In genomic region chr11:52354644-52355043, GRCm38 (mm10) we compare ENCODE assay signal across 19 mouse cellular contexts. TPM values are rescaled to one million over a fixed set of nuclear protein-coding genes. Genes with fewer than 3 reads are reported as not detected.
DNase-seq lines count a peak whose midpoint lies in the region; ATAC-seq and TF ChIP-seq lines count a peak whose summit lies in the region.
"Had no signal": no experiment of that assay in that cellular context is flagged by ENCODE, and none has a peak within 500 bp of the region (broad histone marks: within the 10 kb centered on the region; RNA-seq: fewer than 3 reads in every experiment).

No protein-coding gene starts in this region.

- ATAC-seq in liver, embryonic 14.5 days (ENCODE audit: insufficient read depth), result no peak
- ATAC-seq in liver, embryonic 12.5 days, result no peak
- ATAC-seq in kidney, embryonic 14.5 days (ENCODE audit: low FRiP score, low TSS enrichment), result no peak
- ATAC-seq: forebrain, embryonic 16.5 days had no signal

- H3K4me2 ChIP-seq in liver, embryonic 14.5 days (ENCODE audit: low read depth), result no peak overlapping the region
- no peak overlapping the region for H3K4me2 ChIP-seq in liver, embryonic 12.5 days
- no peak overlapping the region for H3K4me2 ChIP-seq in kidney, embryonic 14.5 days (replicated peaks; ENCODE audit: low read depth, low read length)
- H3K4me2 ChIP-seq: embryonic facial prominence, embryonic 13.5 days; forebrain, embryonic 12.5 days; heart, embryonic 12.5 days; hindbrain, embryonic 15.5 days had no signal

- H3K4me1 ChIP-seq in liver, embryonic 14.5 days (replicated peaks; ENCODE audit: control insufficient read depth in 2 of 2, insufficient read depth in 2 of 2, low read length in 1 of 2), result peaks cover 18 to 22% of the 10 kb centered on the region in 2 experiments
- peaks cover 35% of the 10 kb centered on the region for H3K4me1 ChIP-seq in liver, embryonic 12.5 days
- H3K4me1 ChIP-seq in E14TG2a.4 (replicated peaks; ENCODE audit: low read depth, low read length) (peaks cover 30% of the 10 kb centered on the region), MEL (ENCODE audit: control insufficient read depth in 1 of 2, insufficient read depth in 2 of 2, low read length in 2 of 2) (peaks cover 0 to 14% of the 10 kb centered on the region in 2 experiments; a peak in 2 of 4 replicates)
- 0 out of 2 replicates have a peak, but pooled peaks cover 5% of the 10 kb centered on the region for H3K4me1 ChIP-seq in kidney, embryonic 14.5 days (ENCODE audit: control insufficient read depth, insufficient read depth, low read length)

- H3K79me2 ChIP-seq in MEL (ENCODE audit: control insufficient read depth, insufficient read depth, low read length, poor library complexity) (no peaks in the 10 kb centered on the region), macrophage (ENCODE audit: inconsistent target) (no peaks in the 10 kb centered on the region)

- H3K4me3 ChIP-seq in liver, embryonic 14.5 days (ENCODE audit: insufficient read depth in 1 of 2, low read depth in 2 of 2, low read length in 2 of 2), result no peak overlapping the region
- H3K4me3 ChIP-seq in liver, embryonic 12.5 days, result no peak overlapping the region
- no peak overlapping the region for H3K4me3 ChIP-seq in E14TG2a.4 (replicated peaks; ENCODE audit: low read length)
- H3K4me3 ChIP-seq in MEL (ENCODE audit: control insufficient read depth in 1 of 2, insufficient read depth in 1 of 2, low read depth in 2 of 2, low read length in 2 of 2), result no peak overlapping the region
- no peak overlapping the region for H3K4me3 ChIP-seq in macrophage (ENCODE audit: inconsistent target)
- H3K4me3 ChIP-seq in kidney, embryonic 14.5 days (ENCODE audit: low read length), result no peak overlapping the region
- H3K4me3 ChIP-seq: embryonic facial prominence, embryonic 13.5 days; forebrain, embryonic 12.5 days; heart, embryonic 12.5 days; hindbrain, embryonic 15.5 days had no signal

- no peak for TF ChIP-seq POLR2A in MEL (IDR thresholded peaks at IDR 0.05; ENCODE audit: control insufficient read depth in 1 of 2, insufficient read depth in 1 of 2, low read depth in 1 of 2, low read length in 2 of 2, poor library complexity in 1 of 2)

- peak; percentile 24; the same call in 1 of the 2 replicates for TF ChIP-seq CTCF in liver, embryonic 14.5 days (IDR thresholded peaks at IDR 0.05; ENCODE audit: low read depth)
- TF ChIP-seq CTCF in E14TG2a.4 (conservative IDR thresholded peaks at IDR 0.05; ENCODE audit: low read length), result peak; percentile 27
- TF ChIP-seq CTCF in MEL (IDR thresholded peaks at IDR 0.05 in 2 of 3, conservative IDR thresholded peaks at IDR 0.05 in 1 of 3; ENCODE audit: control insufficient read depth in 1 of 3, insufficient read depth in 1 of 3, low read depth in 2 of 3, low read length in 3 of 3, poor library complexity in 1 of 3, severe bottlenecking in 1 of 3), result peak in 2 of 3 experiments; percentile 15 to 27; a peak in 2 of 6 replicates

- H3K27me3 ChIP-seq in liver, embryonic 14.5 days (ENCODE audit: control insufficient read depth, insufficient read depth, low read length), result no peaks in the 10 kb centered on the region
- no peaks in the 10 kb centered on the region for H3K27me3 ChIP-seq in liver, embryonic 12.5 days (replicated peaks)
- H3K27me3 ChIP-seq in E14TG2a.4 (ENCODE audit: insufficient read depth, low read length) (no peaks in the 10 kb centered on the region), MEL (ENCODE audit: control insufficient read depth in 1 of 2, insufficient read depth in 2 of 2, low read length in 2 of 2) (no peaks in the 10 kb centered on the region)
- no peaks in the 10 kb centered on the region for H3K27me3 ChIP-seq in kidney, embryonic 14.5 days (ENCODE audit: control insufficient read depth, insufficient read depth, low read length)
- H3K27me3 ChIP-seq: embryonic facial prominence, embryonic 13.5 days; forebrain, embryonic 12.5 days; heart, embryonic 12.5 days; hindbrain, embryonic 15.5 days had no signal

- no peak overlapping the region for H3K27ac ChIP-seq in liver, embryonic 14.5 days
- H3K27ac ChIP-seq in liver, embryonic 12.5 days, result no peak overlapping the region
- no peak overlapping the region for H3K27ac ChIP-seq in MEL (ENCODE audit: control insufficient read depth, low read depth, low read length)
- peak overlapping the region; percentile 44 for H3K27ac ChIP-seq in macrophage
- H3K27ac ChIP-seq in kidney, embryonic 14.5 days (ENCODE audit: low read depth, low read length), result no peak overlapping the region
- H3K27ac ChIP-seq: embryonic facial prominence, embryonic 13.5 days; forebrain, embryonic 12.5 days; hindbrain, embryonic 15.5 days had no signal

- WGBS in liver, embryonic 14.5 days (ENCODE audit: insufficient replicate concordance), result 72% methylated on average over 5 of the region's 5 CpGs
- 73% methylated on average over 5 of the region's 5 CpGs for WGBS in liver, embryonic 12.5 days (ENCODE audit: insufficient replicate concordance)
- 89% methylated on average over 4 of the region's 5 CpGs for WGBS in macrophage (ENCODE audit: missing documents)
- WGBS in kidney, embryonic 14.5 days, result 79% methylated on average over 5 of the region's 5 CpGs

- no peak for TF ChIP-seq EP300 in liver, embryonic 14.5 days (IDR thresholded peaks at IDR 0.05; ENCODE audit: low read depth)
- TF ChIP-seq EP300 in MEL (IDR thresholded peaks at IDR 0.05; ENCODE audit: low read depth in 1 of 2, low read length in 2 of 2), result no peak

- no peak for DNase-seq in liver, embryonic 14.5 days (ENCODE audit: low read depth in 3 of 3, low spot score in 3 of 3)
- no peak for DNase-seq in MEL (ENCODE audit: low read depth, low spot score)
- DNase-seq in embryo, embryonic 10.5 days (ENCODE audit: low spot score), result no peak
- DNase-seq: adrenal gland, adult 2 months; adrenal gland, postnatal 25 days; cerebellum, adult 11 months; cerebellum, adult 8-10 months; cerebellum, postnatal 14 days; gastrocnemius, postnatal 14 days had no signal

- no peak for TF ChIP-seq RAD21 in MEL (IDR thresholded peaks at IDR 0.05; ENCODE audit: low read depth, low read length)

- no peak overlapping the region for H3K9ac ChIP-seq in liver, embryonic 14.5 days (replicated peaks)
- no peak overlapping the region for H3K9ac ChIP-seq in liver, embryonic 12.5 days
- no peak overlapping the region for H3K9ac ChIP-seq in MEL (ENCODE audit: control insufficient read depth, low read depth, low read length, poor library complexity, severe bottlenecking)
- H3K9ac ChIP-seq in kidney, embryonic 14.5 days (ENCODE audit: low read depth, low read length), result no peak overlapping the region
- H3K9ac ChIP-seq: embryonic facial prominence, embryonic 13.5 days; forebrain, embryonic 12.5 days; heart, embryonic 12.5 days; hindbrain, embryonic 15.5 days had no signal

- H3K36me3 ChIP-seq in liver, embryonic 14.5 days (replicated peaks; ENCODE audit: control insufficient read depth, insufficient read depth, low read depth), result no peaks in the 10 kb centered on the region
- H3K36me3 ChIP-seq in liver, embryonic 12.5 days, result no peaks in the 10 kb centered on the region
- H3K36me3 ChIP-seq in E14TG2a.4 (ENCODE audit: insufficient read depth, low read length) (peaks cover 10% of the 10 kb centered on the region), MEL (ENCODE audit: control insufficient read depth in 1 of 2, insufficient read depth in 2 of 2, low read length in 2 of 2) (peaks cover 0 to 2% of the 10 kb centered on the region in 2 experiments; a peak in 2 of 4 replicates), macrophage (ENCODE audit: inconsistent target) (no peaks in the 10 kb centered on the region)
- no peaks in the 10 kb centered on the region for H3K36me3 ChIP-seq in kidney, embryonic 14.5 days (ENCODE audit: control insufficient read depth, insufficient read depth, low read length)
- H3K36me3 ChIP-seq: embryonic facial prominence, embryonic 13.5 days; forebrain, embryonic 12.5 days; G1E; heart, embryonic 12.5 days; hindbrain, embryonic 15.5 days had no signal

- H3K9me3 ChIP-seq in liver, embryonic 14.5 days (ENCODE audit: control insufficient read depth, low read length), result no peaks in the 10 kb centered on the region; the same call in 1 of the 2 replicates
- 0 out of 2 replicates have a peak, but pooled peaks cover 13% of the 10 kb centered on the region for H3K9me3 ChIP-seq in liver, embryonic 12.5 days (replicated peaks)
- peaks cover 30% of the 10 kb centered on the region for H3K9me3 ChIP-seq in E14TG2a.4 (ENCODE audit: low read length)
- H3K9me3 ChIP-seq in MEL (replicated peaks; ENCODE audit: insufficient read depth, low read length), result no peaks in the 10 kb centered on the region
- no peaks in the 10 kb centered on the region for H3K9me3 ChIP-seq in kidney, embryonic 14.5 days (ENCODE audit: control insufficient read depth, low read length)
- H3K9me3 ChIP-seq: forebrain, embryonic 12.5 days; heart, embryonic 12.5 days; hindbrain, embryonic 15.5 days had no signal

RNA-seq across cellular contexts. Expression of gene Vdac1, which starts 6.0 kb away (rescaled TPM):
- polyA plus RNA-seq in liver, embryonic 14.5 days (2012; rRNA removed), result 47.0 and 58.9 TPM in 2 replicates
- 102 and 106 TPM in 2 replicates for polyA plus RNA-seq in liver, embryonic 14.5 days (2014; fragmentation: Nextera tagmentation; extraction: Ambion mirVana)
- 156 and 159 TPM in 2 replicates for polyA plus RNA-seq in liver, embryonic 12.5 days (2016; fragmentation: Nextera tagmentation; extraction: Ambion mirVana)
- total RNA-seq in MEL (2012; rRNA removed), result 381 and 395 TPM in 2 replicates
- polyA plus RNA-seq in MEL (2012; ENCODE audit: insufficient read depth in 1 of 2, insufficient read length in 2 of 2, low read depth in 1 of 2, low replicate concordance in 2 of 2, missing spikeins in 1 of 2) (100 to 1,000 TPM; 257 to 389 TPM), macrophage (2018) (164 to 239 TPM (median 232 TPM) in 3 replicates)
- 100 to 1,000 TPM in 14 of 26 experiments, 10 to 100 TPM in 12; 37.4 to 166 (median 104) TPM for total RNA-seq in macrophage (2018; cell fraction: chromatin; rRNA removed)
- 100 to 1,000 TPM; 123 to 261 (median 180) TPM for total RNA-seq in macrophage (2018; cell fraction: cytosol; rRNA removed)
- 100 to 1,000 TPM in 9 of 26 experiments, 10 to 100 TPM in 17; 60.8 to 168 (median 90.4) TPM for total RNA-seq in macrophage (2018; cell fraction: nucleus; rRNA removed)
- polyA plus RNA-seq in kidney, embryonic 14.5 days (2014; fragmentation: Nextera tagmentation; extraction: Ambion mirVana), result 265 and 284 TPM in 2 replicates

RNA-seq across cellular contexts. Expression of gene 9530068E07Rik, which starts 41.6 kb away (rescaled TPM):
- polyA plus RNA-seq in liver, embryonic 14.5 days (2012; rRNA removed), result 26.6 and 31.3 TPM in 2 replicates
- 44.7 and 49.8 TPM in 2 replicates for polyA plus RNA-seq in liver, embryonic 14.5 days (2014; fragmentation: Nextera tagmentation; extraction: Ambion mirVana)
- 72.5 and 76.4 TPM in 2 replicates for polyA plus RNA-seq in liver, embryonic 12.5 days (2016; fragmentation: Nextera tagmentation; extraction: Ambion mirVana)
- 75.4 and 85.9 TPM in 2 replicates for total RNA-seq in MEL (2012; rRNA removed)
- polyA plus RNA-seq in MEL (2012; ENCODE audit: insufficient read depth in 1 of 2, insufficient read length in 2 of 2, low read depth in 1 of 2, low replicate concordance in 2 of 2, missing spikeins in 1 of 2), result 10 to 100 TPM in 1 of 2 experiments, not detected in 1; 75.7 TPM
- 10 to 100 TPM; 12.7 to 69.4 (median 36.4) TPM for total RNA-seq in macrophage (2018; cell fraction: chromatin; rRNA removed)
- total RNA-seq in macrophage (2018; cell fraction: cytosol; rRNA removed), result 100 to 1,000 TPM; 131 to 187 (median 157) TPM
- 100 to 1,000 TPM in 16 of 26 experiments, 10 to 100 TPM in 10; 56.3 to 204 (median 130) TPM for total RNA-seq in macrophage (2018; cell fraction: nucleus; rRNA removed)
- polyA plus RNA-seq in macrophage (2018), result 126 to 153 TPM (median 142 TPM) in 3 replicates
- 139 and 234 TPM in 2 replicates for polyA plus RNA-seq in kidney, embryonic 14.5 days (2014; fragmentation: Nextera tagmentation; extraction: Ambion mirVana)
